Mouse (Mus musculus) C2C12 (cell line): ENCODE measurements around the gene Gnptg.

Source experiments
- CEBPB ChIP-seq: IDR thresholded peaks from one replicate; pipeline ENCODE4 v1.6.1; 2011; ENCODE audit warnings: low read depth, mild to moderate bottlenecking, control low read depth, moderate library complexity
- CTCF ChIP-seq: IDR thresholded peaks from one replicate; pipeline ENCODE4 v1.5.1; 2011; ENCODE audit not compliant: control insufficient read depth, insufficient read depth, insufficient read length
- MAX ChIP-seq: IDR thresholded peaks from one replicate; pipeline ENCODE4 v1.6.1; 2011; ENCODE audit warnings: mild to moderate bottlenecking, control low read depth
- MYOD1 ChIP-seq: IDR thresholded peaks from one replicate; pipeline ENCODE4 v1.6.1; 2011; ENCODE audit warnings: low read depth; ENCODE audit not compliant: control insufficient read depth, insufficient read length
- USF1 ChIP-seq: IDR thresholded peaks from one replicate; pipeline ENCODE4 v1.6.1; 2011; ENCODE audit warnings: low read depth, mild to moderate bottlenecking, control low read depth, moderate library complexity

- TF ChIP-seq CTCF (no peak), MAX (peak; percentile 31), USF1 (no peak), CEBPB (no peak), MYOD1 (no peak)
Observed at GRCm38 (mm10) chr17:25188150-25189031, 51.5 kb downstream of the Gnptg start, which contains the start of gene Unkl.
